Mouse (Mus musculus) midbrain, embryonic 12.5 days (tissue): ENCODE measurements around the gene Upb1. TPM values are rescaled to one million over a fixed set of nuclear protein-coding genes. Genes with fewer than 3 reads are reported as not detected.
A peak's percentile ranks its signal among the peaks of the same experiment; 100 is the strongest.
"Not testable (repeated sequence)": the region's sequence is repeated elsewhere in the genome, so short reads cannot be mapped to it uniquely, and the experiment has no call there.

Experiments used
- ATAC-seq: fragments of 200-750 bp; cut with Nextera tagmentation; 2 replicates; pipeline ENCODE4 v1.8.0; 2017; ENCODE audit warnings: low read depth, moderate TSS enrichment, moderate library complexity; ENCODE audit not compliant: low FRiP score
- H3K27ac ChIP-seq: fragments of 300-500 bp; sonication (generic); replicated peaks from 2 replicates; pipeline ENCODE4 v1.5.1; 2016; ENCODE audit warnings: mild to moderate bottlenecking
- H3K27me3 ChIP-seq: fragments of 300-500 bp; sonication (generic); 2 replicates; pipeline ENCODE4 v1.6.1; 2016; ENCODE audit warnings: mild to moderate bottlenecking
- H3K36me3 ChIP-seq: fragments of 300-500 bp; sonication (generic); 2 replicates; pipeline ENCODE4 v1.6.1; 2016
- H3K4me1 ChIP-seq: fragments of 300-500 bp; sonication (generic); 2 replicates; pipeline ENCODE4 v1.6.1; 2016
- H3K4me2 ChIP-seq: fragments of 300-500 bp; sonication (generic); replicated peaks from 2 replicates; pipeline ENCODE4 v1.6.1; 2016; ENCODE audit warnings: mild to moderate bottlenecking, moderate library complexity
- H3K4me3 ChIP-seq: fragments of 300-500 bp; sonication (generic); 2 replicates; pipeline ENCODE4 v1.5.1; 2016; ENCODE audit warnings: mild to moderate bottlenecking
- H3K9ac ChIP-seq: fragments of 300-500 bp; sonication (generic); replicated peaks from 2 replicates; pipeline ENCODE4 v1.6.1; 2016; ENCODE audit warnings: mild to moderate bottlenecking, moderate library complexity
- H3K9me3 ChIP-seq: fragments of 300-500 bp; sonication (generic); 2 replicates; pipeline ENCODE4 v1.6.1; 2016; ENCODE audit warnings: mild to moderate bottlenecking
- WGBS: fragments of 180-500 bp; shearing (Covaris S2); methylation state at CpG from one replicate; pipeline ENCODE4 v1.1.7; 2016; 5-methylcytosine and 5-hydroxymethylcytosine counted together
- polyA plus RNA-seq: library from polyadenylated mRNA; unstranded; fragments of >200 nt; fragmentation: Nextera tagmentation; extraction: Ambion mirVana; gene quantifications from 2 replicates; pipeline ENCODE4 v1.2.1, GENCODE M21; 2016

The Upb1 gene
- polyA plus RNA-seq, 1 experiment from 2014 or later: 0.26 TPM

- no peak overlapping the region for H3K9ac ChIP-seq
- no peak for ATAC-seq
- H3K27ac ChIP-seq: no peak overlapping the region
- 0 out of 2 replicates have a peak, but pooled peaks cover 4% of the 10 kb centered on the region for H3K4me1 ChIP-seq
- H3K36me3 ChIP-seq: no peaks in the 10 kb centered on the region
- H3K27me3 ChIP-seq: no peaks in the 10 kb centered on the region
- H3K4me2 ChIP-seq: no peak overlapping the region
- H3K9me3 ChIP-seq: no peaks in the 10 kb centered on the region
- H3K4me3 ChIP-seq: no peak overlapping the region
- 42% methylated on average over 14 of the region's 14 CpGs for WGBS
Measured at GRCm38 (mm10) chr10:75396966-75397365, 3.9 kb upstream of the Upb1 start.

GRCm38 (mm10) chr10:75405916-75406315 is 5.0 kb downstream of the Upb1 start:
- Histone ChIP-seq H3K9ac (no peak overlapping the region), H3K9me3 (no peaks in the 10 kb centered on the region), H3K27ac (no peak overlapping the region), H3K27me3 (no peaks in the 10 kb centered on the region), H3K4me2 (no peak overlapping the region), H3K4me3 (no peak overlapping the region), H3K36me3 (no peaks in the 10 kb centered on the region), H3K4me1 (peaks cover 2% of the 10 kb centered on the region)
- no peak for ATAC-seq
- WGBS: 92% methylated on average over 8 of the region's 8 CpGs

GRCm38 (mm10) chr10:75406755-75407154 is 5.8 kb downstream of the Upb1 start:
- H3K4me3 ChIP-seq: no peak overlapping the region
- no peak overlapping the region for H3K4me2 ChIP-seq
- H3K36me3 ChIP-seq: no peaks in the 10 kb centered on the region
- H3K9ac ChIP-seq: no peak overlapping the region
- no peaks in the 10 kb centered on the region for H3K27me3 ChIP-seq
- H3K27ac ChIP-seq: no peak overlapping the region
- peaks cover 7% of the 10 kb centered on the region for H3K4me1 ChIP-seq
- H3K9me3 ChIP-seq: no peaks in the 10 kb centered on the region
- 54% methylated on average over 13 of the region's 13 CpGs for WGBS
- ATAC-seq: no peak

- no peaks in the 10 kb centered on the region for H3K36me3 ChIP-seq
- WGBS: 80% methylated on average over 4 of the region's 4 CpGs
- no peaks in the 10 kb centered on the region for H3K27me3 ChIP-seq
- H3K4me3 ChIP-seq: no peak overlapping the region
- H3K27ac ChIP-seq: no peak overlapping the region
- no peak overlapping the region for H3K4me2 ChIP-seq
- no peaks in the 10 kb centered on the region for H3K9me3 ChIP-seq
- ATAC-seq: no peak
- H3K4me1 ChIP-seq: peaks cover 16% of the 10 kb centered on the region
- H3K9ac ChIP-seq: no peak overlapping the region
Measured at GRCm38 (mm10) chr10:75407741-75408140, 6.8 kb downstream of the Upb1 start.

GRCm38 (mm10) chr10:75411343-75412113 is 10.6 kb downstream of the Upb1 start:
- not testable (repeated sequence) for H3K27ac ChIP-seq, H3K4me3 ChIP-seq, H3K9ac ChIP-seq, ATAC-seq, H3K4me2 ChIP-seq, H3K9me3 ChIP-seq, H3K27me3 ChIP-seq, H3K36me3 ChIP-seq
- 30% methylated on average over 10 of the region's 10 CpGs for WGBS
- peaks cover 19% of the 10 kb centered on the region for H3K4me1 ChIP-seq

- Histone ChIP-seq H3K9ac (no peak overlapping the region), H3K36me3 (no peaks in the 10 kb centered on the region), H3K4me2 (peak overlapping the region; percentile 29), H3K9me3 (no peaks in the 10 kb centered on the region), H3K4me1 (peaks cover 19% of the 10 kb centered on the region), H3K27ac (no peak overlapping the region), H3K27me3 (0 out of 2 replicates have a peak, but pooled peaks cover 7% of the 10 kb centered on the region), H3K4me3 (no peak overlapping the region)
- no peak for ATAC-seq
- 51% methylated on average over 27 of the region's 27 CpGs for WGBS
Measured at GRCm38 (mm10) chr10:75412114-75413103, 11.5 kb downstream of the Upb1 start.

GRCm38 (mm10) chr10:75414925-75415324 is 14.0 kb downstream of the Upb1 start:
- Histone ChIP-seq H3K9me3 (no peaks in the 10 kb centered on the region), H3K4me2 (no peak overlapping the region)

GRCm38 (mm10) chr10:75417363-75418042 is 16.6 kb downstream of the Upb1 start:
- H3K4me3 ChIP-seq: no peak overlapping the region
- H3K27ac ChIP-seq: no peak overlapping the region
- H3K9ac ChIP-seq: no peak overlapping the region
- 0 out of 2 replicates have a peak, but pooled peaks cover 7% of the 10 kb centered on the region for H3K27me3 ChIP-seq
- 94% methylated on average over 8 of the region's 8 CpGs for WGBS
- ATAC-seq: no peak
- H3K4me2 ChIP-seq: no peak overlapping the region
- H3K9me3 ChIP-seq: no peaks in the 10 kb centered on the region
- peaks cover 5% of the 10 kb centered on the region for H3K4me1 ChIP-seq
- no peaks in the 10 kb centered on the region for H3K36me3 ChIP-seq

More at GRCm38 (mm10) chr10:75414925-75415324, 14.0 kb downstream of the Upb1 start:
- 88% methylated on average over 7 of the region's 7 CpGs for WGBS
- H3K36me3 ChIP-seq: no peaks in the 10 kb centered on the region
- 0 out of 2 replicates have a peak, but pooled peaks cover 7% of the 10 kb centered on the region for H3K27me3 ChIP-seq
- H3K9ac ChIP-seq: no peak overlapping the region
- peaks cover 19% of the 10 kb centered on the region for H3K4me1 ChIP-seq
- H3K4me3 ChIP-seq: no peak overlapping the region
- no peak overlapping the region for H3K27ac ChIP-seq
- ATAC-seq: no peak

GRCm38 (mm10) chr10:75418747-75419146 is 17.8 kb downstream of the Upb1 start:
- H3K27me3 ChIP-seq: 0 out of 2 replicates have a peak, but pooled peaks cover 7% of the 10 kb centered on the region
- 60% methylated on average over 4 of the region's 4 CpGs for WGBS
- no peak for ATAC-seq
- no peak overlapping the region for H3K4me2 ChIP-seq
- no peaks in the 10 kb centered on the region for H3K4me1 ChIP-seq
- H3K9me3 ChIP-seq: no peaks in the 10 kb centered on the region
- no peak overlapping the region for H3K27ac ChIP-seq
- H3K4me3 ChIP-seq: no peak overlapping the region
- H3K9ac ChIP-seq: no peak overlapping the region
- H3K36me3 ChIP-seq: no peaks in the 10 kb centered on the region

GRCm38 (mm10) chr10:75424498-75424901 is 23.6 kb downstream of the Upb1 start:
- Histone ChIP-seq H3K9ac (no peak overlapping the region), H3K4me1 (no peaks in the 10 kb centered on the region), H3K4me3 (no peak overlapping the region), H3K27me3 (no peaks in the 10 kb centered on the region), H3K36me3 (no peaks in the 10 kb centered on the region), H3K9me3 (no peaks in the 10 kb centered on the region), H3K4me2 (no peak overlapping the region), H3K27ac (no peak overlapping the region)
- no peak for ATAC-seq
- WGBS: 93% methylated on average over 10 of the region's 10 CpGs

- no peaks in the 10 kb centered on the region for H3K9me3 ChIP-seq
Measured at GRCm38 (mm10) chr10:75428049-75429003, 27.4 kb downstream of the Upb1 start.

More at GRCm38 (mm10) chr10:75428049-75429003, 27.4 kb downstream of the Upb1 start:
- no peak overlapping the region for H3K27ac ChIP-seq
- ATAC-seq: no peak
- no peak overlapping the region for H3K4me2 ChIP-seq
- no peak overlapping the region for H3K9ac ChIP-seq
- H3K4me3 ChIP-seq: no peak overlapping the region
- no peaks in the 10 kb centered on the region for H3K27me3 ChIP-seq
- no peaks in the 10 kb centered on the region for H3K4me1 ChIP-seq
- H3K36me3 ChIP-seq: no peaks in the 10 kb centered on the region
- 90% methylated on average over 13 of the region's 13 CpGs for WGBS
